Mouse (Mus musculus) CH12.LX (cell line): ENCODE measurements around the gene Gcnt7.
A peak's percentile ranks its signal among the peaks of the same experiment; 100 is the strongest.

Experiments used
- CHD2 ChIP-seq: IDR thresholded peaks from 2 replicates; pipeline ENCODE4 v1.6.1; 2011; ENCODE audit warnings: low read length, improper control_type of control experiment
- CTCF ChIP-seq, 2 experiments: IDR thresholded peaks in 1 of 2; conservative IDR thresholded peaks in 1 of 2; 2 replicates each; pipeline ENCODE4 v1.5.1; 2011 to 2012; ENCODE audit warnings: low read depth in 2 of 2, low read length in 2 of 2, improper control_type of control experiment in 1 of 2, inconsistent platforms in 1 of 2, mild to moderate bottlenecking in 1 of 2, moderate library complexity in 1 of 2
- MAZ ChIP-seq: IDR thresholded peaks from 2 replicates; pipeline ENCODE4 v1.6.1; 2012; ENCODE audit warnings: low read depth, mild to moderate bottlenecking, inconsistent platforms, low read length, improper control_type of control experiment, moderate library complexity
- NELFE ChIP-seq: IDR thresholded peaks from 2 replicates; pipeline ENCODE4 v1.6.1; 2011; ENCODE audit warnings: low read depth, low read length, improper control_type of control experiment
- POLR2A ChIP-seq: IDR thresholded peaks from 2 replicates; pipeline ENCODE4 v1.6.1; 2011; ENCODE audit warnings: low read depth, mild to moderate bottlenecking, improper control_type of control experiment, low read length
- RAD21 ChIP-seq: IDR thresholded peaks from 2 replicates; pipeline ENCODE4 v1.6.1; 2011; ENCODE audit warnings: low read depth, mild to moderate bottlenecking, low read length, improper control_type of control experiment, moderate library complexity
- UBTF ChIP-seq: IDR thresholded peaks from 2 replicates; pipeline ENCODE4 v1.6.1; 2012; ENCODE audit warnings: low read depth, mild to moderate bottlenecking, inconsistent platforms, low read length, improper control_type of control experiment, moderate library complexity
- USF1 ChIP-seq: IDR thresholded peaks from 2 replicates; pipeline ENCODE4 v1.6.1; 2014; ENCODE audit warnings: low read depth, mild to moderate bottlenecking, inconsistent platforms, low read length, improper control_type of control experiment
- ZKSCAN1 ChIP-seq: IDR thresholded peaks from 2 replicates; pipeline ENCODE4 v1.6.1; 2012; ENCODE audit warnings: low read depth, inconsistent platforms, low read length, improper control_type of control experiment, borderline replicate concordance

GRCm38 (mm10) chr2:172474970-172475369, 16.6 kb upstream of the Gcnt7 start:
- TF ChIP-seq MAZ (0 out of 2 replicates have a peak, but pooled peaks have one; percentile 18), POLR2A (no peak), RAD21 (peak; percentile 14), ZKSCAN1 (no peak), NELFE (no peak), CHD2 (no peak), USF1 (no peak), UBTF (no peak), CTCF (conservative IDR thresholded peaks at IDR 0.05 in 1 of 2, IDR thresholded peaks at IDR 0.05 in 1 of 2; ENCODE audit: low read depth in 2 of 2, low read length in 2 of 2) (peak; percentile 33 to 64)
